Mouse (Mus musculus): ENCODE data around the gene Milr1.

- TF ChIP-seq CTCF (IDR thresholded peaks at IDR 0.05; ENCODE audit: low read depth) (no peak), EP300 (IDR thresholded peaks at IDR 0.05; ENCODE audit: low read depth) (no peak)
Observed at GRCm38 (mm10) chr11:106720379-106720778, 30.6 kb upstream of the Milr1 start.
